ENCODE assay signal across 12 mouse cellular contexts in the genomic region with DNA sequence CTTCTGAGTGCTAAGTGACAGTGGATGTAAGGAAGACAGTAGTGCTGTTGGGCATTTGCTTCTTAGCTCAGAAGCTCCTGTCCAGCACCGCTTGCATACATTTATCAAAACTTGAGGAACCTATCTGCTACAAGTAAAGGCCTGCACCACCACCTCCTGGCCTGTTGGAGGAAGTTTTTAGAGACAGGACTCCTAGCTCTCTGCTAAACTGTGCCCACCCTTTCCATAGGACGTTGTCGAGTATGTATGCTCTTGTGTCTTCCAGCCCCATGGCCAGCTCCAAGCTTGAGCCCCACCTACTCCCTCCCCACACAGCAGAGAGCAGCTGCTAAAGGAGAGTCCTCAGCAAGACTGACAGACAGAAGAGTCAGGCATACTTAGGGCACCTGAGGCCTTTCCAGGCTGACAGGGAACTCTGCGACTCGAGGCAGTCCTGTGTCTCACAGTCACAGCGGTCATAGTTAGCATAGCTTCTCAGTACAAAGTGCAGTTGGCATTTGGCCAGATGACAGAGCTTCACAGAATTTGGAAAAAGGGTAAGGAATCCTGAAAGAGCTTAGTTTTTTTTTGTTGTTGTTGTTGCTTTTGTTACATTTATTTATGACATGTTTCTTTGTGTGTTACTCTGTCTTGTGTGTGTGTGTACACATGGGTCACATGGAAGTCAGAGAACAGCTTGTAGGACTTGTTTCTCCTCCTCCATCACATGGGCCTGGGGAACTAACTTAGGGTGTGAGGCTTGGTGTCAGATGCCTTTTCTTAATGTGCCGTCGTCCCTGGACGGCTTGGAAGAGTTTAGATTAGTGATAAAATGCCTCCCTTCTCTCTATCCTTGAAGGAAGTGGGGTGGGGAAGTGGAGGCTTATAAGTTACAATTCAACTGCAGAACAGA. TPM values are rescaled to one million over a fixed set of nuclear protein-coding genes. Genes with fewer than 3 reads are reported as not detected.
DNase-seq lines count a peak whose midpoint lies in the region; ATAC-seq and TF ChIP-seq lines count a peak whose summit lies in the region.
"Had no signal": no experiment of that assay in that cellular context is flagged by ENCODE, and none has a peak within 500 bp of the region (broad histone marks: within the 10 kb centered on the region; RNA-seq: fewer than 3 reads in every experiment).

No protein-coding gene starts in this region.

- no peak for TF ChIP-seq POLR2A in cortical plate, adult 2 months (IDR thresholded peaks at IDR 0.05; ENCODE audit: extremely low read depth, insufficient read depth, low read length)

- H3K36me3 ChIP-seq in heart, embryonic 12.5 days, result no peaks in the 10 kb centered on the region
- H3K36me3 ChIP-seq in heart, embryonic 11.5 days (ENCODE audit: control insufficient read depth, insufficient read depth, low read length), result no peaks in the 10 kb centered on the region
- no peaks in the 10 kb centered on the region for H3K36me3 ChIP-seq in liver, embryonic 11.5 days (ENCODE audit: control insufficient read depth, insufficient read depth, low read length)
- H3K36me3 ChIP-seq: embryonic facial prominence, embryonic 12.5 days had no signal

- no peaks in the 10 kb centered on the region for H3K27me3 ChIP-seq in heart, embryonic 12.5 days (replicated peaks)
- H3K27me3 ChIP-seq in heart, embryonic 11.5 days (ENCODE audit: control insufficient read depth, insufficient read depth, low read length), result no peaks in the 10 kb centered on the region
- no peaks in the 10 kb centered on the region for H3K27me3 ChIP-seq in liver, embryonic 11.5 days (replicated peaks; ENCODE audit: control insufficient read depth, insufficient read depth, low read length)
- H3K27me3 ChIP-seq: embryonic facial prominence, embryonic 12.5 days had no signal

- peak; percentile 36; the same call in 1 of the 2 replicates for ATAC-seq in heart, embryonic 12.5 days (ENCODE audit: insufficient number of reproducible peaks, low FRiP score)
- no peak for ATAC-seq in heart, embryonic 11.5 days (replicated peaks; ENCODE audit: insufficient number of reproducible peaks, low FRiP score, low TSS enrichment)
- ATAC-seq in liver, embryonic 11.5 days (replicated peaks; ENCODE audit: low FRiP score), result peak; percentile 49
- ATAC-seq: midbrain, embryonic 16.5 days had no signal

- no peak overlapping the region for H3K27ac ChIP-seq in heart, embryonic 12.5 days (ENCODE audit: poor library complexity, severe bottlenecking)
- no peak overlapping the region for H3K27ac ChIP-seq in heart, embryonic 11.5 days (ENCODE audit: low read depth, low read length)
- no peak overlapping the region for H3K27ac ChIP-seq in cortical plate, adult 2 months (ENCODE audit: insufficient read depth, low read length)
- H3K27ac ChIP-seq in liver, embryonic 11.5 days (ENCODE audit: low read depth, low read length), result no peak overlapping the region
- H3K27ac ChIP-seq: embryonic facial prominence, embryonic 12.5 days had no signal

- TF ChIP-seq CTCF in cortical plate, adult 2 months (IDR thresholded peaks at IDR 0.05; ENCODE audit: extremely low read depth, insufficient read depth, low read length), result peak; percentile 12; the same call in 1 of the 2 replicates

- WGBS in heart, embryonic 12.5 days, result 30% methylated on average over 9 of the region's 9 CpGs
- WGBS in heart, embryonic 11.5 days (ENCODE audit: insufficient replicate concordance), result 41% methylated on average over 9 of the region's 9 CpGs
- 61% methylated on average over 9 of the region's 9 CpGs for WGBS in liver, embryonic 11.5 days

- H3K4me2 ChIP-seq in heart, embryonic 12.5 days, result no peak overlapping the region
- no peak overlapping the region for H3K4me2 ChIP-seq in heart, embryonic 11.5 days
- no peak overlapping the region for H3K4me2 ChIP-seq in liver, embryonic 11.5 days
- H3K4me2 ChIP-seq: embryonic facial prominence, embryonic 12.5 days had no signal

- 0 out of 2 replicates have a peak overlapping the region, but pooled peaks have one; percentile 36 for H3K9ac ChIP-seq in heart, embryonic 12.5 days
- H3K9ac ChIP-seq in heart, embryonic 11.5 days (ENCODE audit: low read depth, low read length), result no peak overlapping the region
- H3K9ac ChIP-seq in liver, embryonic 11.5 days (ENCODE audit: low read depth, low read length), result no peak overlapping the region
- H3K9ac ChIP-seq: embryonic facial prominence, embryonic 12.5 days had no signal

- H3K4me1 ChIP-seq in heart, embryonic 12.5 days (replicated peaks), result peaks cover 18% of the 10 kb centered on the region
- peaks cover 10% of the 10 kb centered on the region; the same call in 1 of the 2 replicates for H3K4me1 ChIP-seq in heart, embryonic 11.5 days (ENCODE audit: control insufficient read depth, insufficient read depth, low read length)
- H3K4me1 ChIP-seq in cortical plate, adult 2 months (ENCODE audit: control insufficient read depth, insufficient read depth, low read length), result no peaks in the 10 kb centered on the region
- no peaks in the 10 kb centered on the region for H3K4me1 ChIP-seq in liver, embryonic 11.5 days (replicated peaks; ENCODE audit: control insufficient read depth, insufficient read depth, low read length)
- H3K4me1 ChIP-seq: embryonic facial prominence, embryonic 12.5 days had no signal

- peak; percentile 52 for DNase-seq in 416B (ENCODE audit: low read depth)
- DNase-seq in liver, embryonic 11.5 days (ENCODE audit: low spot score), result no peak
- no peak for DNase-seq in left cerebral cortex, adult 8-10 months (ENCODE audit: low spot score in 2 of 2)
- no peak for DNase-seq in natural killer cell, adult 2 months (ENCODE audit: low spot score in 2 of 2)
- DNase-seq in urinary bladder, postnatal 10 days (ENCODE audit: low spot score), result no peak
- DNase-seq: gastrocnemius, postnatal 36 days; right cerebral cortex, adult 18-20 months had no signal

- no peak overlapping the region for H3K4me3 ChIP-seq in heart, embryonic 12.5 days
- no peak overlapping the region for H3K4me3 ChIP-seq in heart, embryonic 11.5 days (ENCODE audit: low read depth, low read length)
- H3K4me3 ChIP-seq in cortical plate, adult 2 months (ENCODE audit: insufficient read depth, low read length), result no peak overlapping the region
- no peak overlapping the region for H3K4me3 ChIP-seq in liver, embryonic 11.5 days (ENCODE audit: low read depth, low read length)
- H3K4me3 ChIP-seq: embryonic facial prominence, embryonic 12.5 days had no signal

- no peaks in the 10 kb centered on the region for H3K9me3 ChIP-seq in heart, embryonic 12.5 days (replicated peaks)
- H3K9me3 ChIP-seq in heart, embryonic 11.5 days (replicated peaks; ENCODE audit: control insufficient read depth, low read length), result no peaks in the 10 kb centered on the region
- no peaks in the 10 kb centered on the region for H3K9me3 ChIP-seq in liver, embryonic 11.5 days (ENCODE audit: control insufficient read depth, low read length)
- H3K9me3 ChIP-seq: embryonic facial prominence, embryonic 12.5 days had no signal

RNA-seq across cellular contexts. Expression of a gene that starts 33.8 kb away (rescaled TPM):
- polyA plus RNA-seq in heart, embryonic 12.5 days (2016; fragmentation: Nextera tagmentation; extraction: Ambion mirVana), result 146 and 159 TPM in 2 replicates
- polyA plus RNA-seq in heart, embryonic 11.5 days (2014; fragmentation: Nextera tagmentation; extraction: Ambion mirVana), result 160 and 161 TPM in 2 replicates
- 82.4 and 85.8 TPM in 2 replicates for polyA plus RNA-seq in cortical plate, adult 2 months (2012; rRNA removed)
- 178 and 191 TPM in 2 replicates for polyA plus RNA-seq in liver, embryonic 11.5 days (2014; fragmentation: Nextera tagmentation; extraction: Ambion mirVana)
- 10 to 100 TPM; 81.7 to 95.6 (median 93.9) TPM for total RNA-seq in left cerebral cortex, adult 8-10 months (2022)

RNA-seq across cellular contexts. Expression of a gene that starts 34.2 kb away (rescaled TPM):
- 3.9 and 4.3 TPM in 2 replicates for polyA plus RNA-seq in heart, embryonic 12.5 days (2016; fragmentation: Nextera tagmentation; extraction: Ambion mirVana)
- polyA plus RNA-seq in heart, embryonic 11.5 days (2014; fragmentation: Nextera tagmentation; extraction: Ambion mirVana), result 3.2 and 5.2 TPM in 2 replicates
- 26.0 and 28.5 TPM in 2 replicates for polyA plus RNA-seq in cortical plate, adult 2 months (2012; rRNA removed)
- polyA plus RNA-seq in liver, embryonic 11.5 days (2014; fragmentation: Nextera tagmentation; extraction: Ambion mirVana), result 3.0 and 4.0 TPM in 2 replicates
- 10 to 100 TPM; 25.6 to 29.9 (median 28.8) TPM for total RNA-seq in left cerebral cortex, adult 8-10 months (2022)
